Mouse (Mus musculus): ENCODE measurements at regions not wholly inside any gene's neighbourhood (a gene's known extent, or its start where the extent isn't known, plus 50 kb on each side); places are given as distances from the start of the nearest gene placed in this dataset.

- peak; percentile 90 for ATAC-seq (replicated peaks; ENCODE audit: poor library complexity)
These were observed 219.5 kb downstream of the Snx10 start for GRCm38 (mm10) chr6:51743105-51743660.

GRCm38 (mm10) chr6:51744607-51745006, 220.9 kb downstream of the Snx10 start:
- no peak for ATAC-seq (replicated peaks; ENCODE audit: poor library complexity)

- ATAC-seq (replicated peaks; ENCODE audit: poor library complexity): no peak
These were observed 230.6 kb downstream of the Snx10 start for GRCm38 (mm10) chr6:51754239-51754681.

GRCm38 (mm10) chr6:51757131-51757530, 233.4 kb downstream of the Snx10 start:
- no peak for ATAC-seq (replicated peaks; ENCODE audit: poor library complexity)

GRCm38 (mm10) chr6:51757746-51758145, 234.0 kb downstream of the Snx10 start:
- no peak for ATAC-seq (replicated peaks; ENCODE audit: poor library complexity)

- ATAC-seq (replicated peaks; ENCODE audit: poor library complexity): no peak
These were observed 235.1 kb downstream of the Snx10 start for GRCm38 (mm10) chr6:51758781-51759180.

GRCm38 (mm10) chr6:51760372-51760771, 236.7 kb downstream of the Snx10 start:
- peak; percentile 98 for ATAC-seq (replicated peaks; ENCODE audit: poor library complexity)

- ATAC-seq (replicated peaks; ENCODE audit: poor library complexity): no peak
These were observed 237.8 kb downstream of the Snx10 start for GRCm38 (mm10) chr6:51761506-51761905.

- no peak for ATAC-seq (replicated peaks; ENCODE audit: poor library complexity)
These were observed 242.8 kb downstream of the Snx10 start for GRCm38 (mm10) chr6:51766482-51766881.

- peak; percentile 97 for ATAC-seq (replicated peaks; ENCODE audit: poor library complexity)
These were observed 244.1 kb downstream of the Snx10 start for GRCm38 (mm10) chr6:51767582-51768341.

- no peak for ATAC-seq (replicated peaks; ENCODE audit: poor library complexity)
These were observed 241.3 kb downstream of the Skap2 start for GRCm38 (mm10) chr6:51771001-51771400.

GRCm38 (mm10) chr6:51771424-51771823, 240.9 kb downstream of the Skap2 start:
- no peak for ATAC-seq (replicated peaks; ENCODE audit: poor library complexity)

- 0 out of 2 replicates have a peak, but pooled peaks have one; percentile 44 for ATAC-seq (replicated peaks; ENCODE audit: poor library complexity)
These were observed 237.6 kb downstream of the Skap2 start for GRCm38 (mm10) chr6:51774771-51775170.

GRCm38 (mm10) chr6:51785615-51786014, 226.7 kb downstream of the Skap2 start:
- ATAC-seq (replicated peaks; ENCODE audit: poor library complexity): no peak

- no peak for ATAC-seq (replicated peaks; ENCODE audit: poor library complexity)
These were observed 225.5 kb downstream of the Skap2 start for GRCm38 (mm10) chr6:51786836-51787235.

- ATAC-seq (replicated peaks; ENCODE audit: poor library complexity): no peak
These were observed 224.2 kb downstream of the Skap2 start for GRCm38 (mm10) chr6:51788156-51788555.

- ATAC-seq (replicated peaks; ENCODE audit: poor library complexity): no peak
These were observed 222.1 kb downstream of the Skap2 start for GRCm38 (mm10) chr6:51790293-51790692.

- no peak for ATAC-seq (replicated peaks; ENCODE audit: poor library complexity)
These were observed 221.7 kb downstream of the Skap2 start for GRCm38 (mm10) chr6:51790693-51791092.

- ATAC-seq (replicated peaks; ENCODE audit: poor library complexity): peak; percentile 71
These were observed 217.0 kb downstream of the Skap2 start for GRCm38 (mm10) chr6:51795300-51795699.

- no peak for ATAC-seq (replicated peaks; ENCODE audit: poor library complexity)
These were observed 213.6 kb downstream of the Skap2 start for GRCm38 (mm10) chr6:51798577-51799240.

- no peak for ATAC-seq (replicated peaks; ENCODE audit: poor library complexity)
These were observed 206.7 kb downstream of the Skap2 start for GRCm38 (mm10) chr6:51805656-51806055.
